Mouse (Mus musculus) gastrocnemius, postnatal 4 days (tissue): ENCODE results near the gene Shd. TPM values are rescaled to one million over a fixed set of nuclear protein-coding genes. Genes with fewer than 3 reads are reported as not detected.

ENCODE experiments used
- DNase-seq, 2 experiments: peaks; one replicate each; pipeline ENCODE4 v3.0.0; 2021 to 2022; ENCODE audit warnings: low spot score in 2 of 2, mixed read lengths in 2 of 2
- total RNA-seq, 2 experiments: library from RNA; stranded (reverse); gene quantifications; 2 replicates each; pipeline ENCODE4 v1.2.3; 2021

Gene Shd
- total RNA-seq, 2 experiments from 2014 or later: 1.8 to 1.9 TPM

DNA sequence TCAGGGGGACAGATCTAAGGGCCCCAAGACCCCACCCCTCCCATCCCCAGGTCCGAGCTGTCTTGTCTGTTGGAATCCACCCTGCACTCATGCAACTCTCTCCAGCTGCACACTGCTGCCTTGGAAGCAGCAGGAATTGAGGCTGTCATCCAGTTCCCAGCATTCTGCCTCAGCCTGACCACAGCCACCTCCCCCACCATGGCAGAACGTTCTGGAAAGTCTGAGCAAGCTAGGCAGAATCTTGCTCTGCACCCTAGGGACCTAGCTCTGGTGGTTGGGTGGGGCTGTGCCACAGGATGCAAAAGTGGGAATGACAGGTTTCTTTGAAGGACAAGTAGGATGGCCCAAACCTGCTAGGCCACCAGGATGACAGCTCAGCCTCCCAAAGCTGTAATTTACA lies 54.2 kb downstream of the Shd start:
- no peak for DNase-seq

- DNase-seq: no peak
Measured at GRCm38 (mm10) chr17:56024931-56025330, 54.7 kb downstream of the Shd start.

Other genes starting within 250 kb of the Shd start
- gene Adgre4, start 220.5 kb upstream of the Shd start, total RNA-seq: under 1 TPM; 0.20 to 0.70 TPM
- 1 to 10 TPM; 3.6 to 5.5 TPM for gene Zfp119a, start 91.5 kb upstream of the Shd start, total RNA-seq
- 1 to 10 TPM; 5.4 to 6.1 TPM for gene Zfp959, start 78.4 kb upstream of the Shd start, total RNA-seq
- gene Zfp119b, start 21.0 kb upstream of the Shd start, total RNA-seq: 1 to 10 TPM; 3.8 to 4.0 TPM
- gene Ebi3, start 17.8 kb upstream of the Shd start, total RNA-seq: 1 to 10 TPM; 1.9 to 2.0 TPM
- 10 to 100 TPM; 15.3 to 15.9 TPM for gene Yju2, start 11.4 kb upstream of the Shd start, total RNA-seq
- under 1 TPM in 1 of 2 experiments, not detected in 1; 0.32 TPM for gene Fsd1, start 16.0 kb downstream of the Shd start, total RNA-seq
- gene Stap2, start 35.1 kb downstream of the Shd start, total RNA-seq: 1 to 10 TPM; 7.0 TPM
- gene Mpnd, start 35.2 kb downstream of the Shd start, total RNA-seq: 10 to 100 TPM; 32.7 to 44.3 TPM
- gene Sh3gl1, start 66.2 kb downstream of the Shd start, total RNA-seq: 10 to 100 TPM; 56.0 to 59.9 TPM
- gene Chaf1a, start 70.0 kb downstream of the Shd start, total RNA-seq: 10 to 100 TPM; 13.4 to 14.0 TPM
- 10 to 100 TPM; 45.7 to 46.1 TPM for gene Ubxn6, start 104.6 kb downstream of the Shd start, total RNA-seq
- 10 to 100 TPM; 52.4 to 61.6 TPM for gene Hdgfl2, start 109.2 kb downstream of the Shd start, total RNA-seq
- gene Plin4, start 139.3 kb downstream of the Shd start, total RNA-seq: 10 to 100 TPM; 60.0 to 80.1 TPM
- gene Plin5, start 147.1 kb downstream of the Shd start, total RNA-seq: 10 to 100 TPM; 25.7 to 29.7 TPM
- gene Lrg1, start 151.5 kb downstream of the Shd start, total RNA-seq: 1 to 10 TPM; 3.1 to 4.0 TPM
- 10 to 100 TPM; 21.0 to 21.8 TPM for gene Sema6b, start 169.9 kb downstream of the Shd start, total RNA-seq
- gene Tnfaip8l1, start 192.0 kb downstream of the Shd start, total RNA-seq: 1 to 10 TPM; 6.7 to 6.8 TPM
- gene Mydgf, start 213.5 kb downstream of the Shd start, total RNA-seq: 10 to 100 TPM; 42.4 to 47.5 TPM
- gene Dpp9, start 248.4 kb downstream of the Shd start, total RNA-seq: 10 to 100 TPM; 30.0 to 30.5 TPM